Mouse (Mus musculus) liver, embryonic 13.5 days (tissue): ENCODE measurements around the gene Trhde. TPM values are rescaled to one million over a fixed set of nuclear protein-coding genes. Genes with fewer than 3 reads are reported as not detected.

Experiments
- ATAC-seq: fragments of 200-750 bp; cut with Nextera tagmentation; 2 replicates; pipeline ENCODE4 v1.8.0; 2017; ENCODE audit warnings: low read depth, mild to moderate bottlenecking, moderate number of reproducible peaks, moderate library complexity
- DNase-seq: peaks from one replicate; pipeline ENCODE4 v3.0.0; 2022
- H3K27ac ChIP-seq: fragments of 300-500 bp; sonication (generic); 2 replicates; pipeline ENCODE4 v1.5.1; 2015; ENCODE audit warnings: moderate library complexity, mild to moderate bottlenecking, inconsistent platforms
- H3K27me3 ChIP-seq: fragments of 300-500 bp; sonication (generic); 2 replicates; pipeline ENCODE4 v1.6.1; 2015; ENCODE audit warnings: mild to moderate bottlenecking, inconsistent platforms
- H3K36me3 ChIP-seq: fragments of 300-500 bp; sonication (generic); 2 replicates; pipeline ENCODE4 v1.6.1; 2015; ENCODE audit warnings: mild to moderate bottlenecking, inconsistent platforms
- H3K4me1 ChIP-seq: fragments of 300-500 bp; sonication (generic); replicated peaks from 2 replicates; pipeline ENCODE4 v1.6.1; 2015; ENCODE audit warnings: inconsistent platforms
- H3K4me2 ChIP-seq: fragments of 300-500 bp; sonication (generic); 2 replicates; pipeline ENCODE4 v1.6.1; 2015; ENCODE audit warnings: inconsistent platforms, mild to moderate bottlenecking, moderate library complexity
- H3K4me3 ChIP-seq: fragments of 300-500 bp; sonication (generic); replicated peaks from 2 replicates; pipeline ENCODE4 v1.5.1; 2015; ENCODE audit warnings: mild to moderate bottlenecking, inconsistent platforms
- H3K9ac ChIP-seq: fragments of 300-500 bp; sonication (generic); 2 replicates; pipeline ENCODE4 v1.6.1; 2015; ENCODE audit warnings: mild to moderate bottlenecking, inconsistent platforms
- H3K9me3 ChIP-seq: fragments of 300-500 bp; sonication (generic); replicated peaks from 2 replicates; pipeline ENCODE4 v1.6.1; 2016; ENCODE audit warnings: inconsistent platforms
- WGBS: fragments of 180-500 bp; shearing (Covaris S2); methylation state at CpG from one replicate; pipeline ENCODE4 v1.1.7; 2015; ENCODE audit not compliant: insufficient replicate concordance; 5-methylcytosine and 5-hydroxymethylcytosine counted together
- polyA plus RNA-seq: library from polyadenylated mRNA; unstranded; fragments of >200 nt; fragmentation: Nextera tagmentation; extraction: Ambion mirVana; gene quantifications from 2 replicates; pipeline ENCODE4 v1.2.1, GENCODE M21; 2015

Trhde gene
- polyA plus RNA-seq, 1 experiment from 2014 or later = not detected

DNA sequence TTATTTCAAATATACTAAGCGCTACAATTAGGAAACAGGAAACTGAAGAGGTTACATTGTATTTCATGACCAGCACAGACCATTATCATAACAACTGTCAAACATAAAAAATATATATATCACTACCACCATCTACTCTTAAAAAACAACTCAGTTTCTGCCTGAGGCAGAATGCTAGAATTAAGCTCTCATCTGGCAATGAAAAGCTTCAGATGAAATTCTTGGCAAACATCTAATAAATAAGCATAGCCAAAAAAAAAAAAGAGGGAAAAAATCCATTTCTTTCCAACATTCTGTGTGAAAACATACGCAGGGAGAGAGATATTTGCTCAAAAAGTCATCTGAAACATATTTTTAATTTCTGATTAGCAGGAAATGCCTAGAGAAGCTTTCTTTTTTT, 67.0 kb downstream of the Trhde start:
- Histone ChIP-seq H3K9me3 (0 out of 2 replicates have a peak, but pooled peaks cover 2% of the 10 kb centered on the region), H3K4me3 (no peak overlapping the region), H3K36me3 (no peaks in the 10 kb centered on the region), H3K9ac (no peak overlapping the region), H3K27me3 (no peaks in the 10 kb centered on the region), H3K4me2 (no peak overlapping the region), H3K27ac (no peak overlapping the region), H3K4me1 (no peaks in the 10 kb centered on the region)
- 71% methylated on average over 2 of the region's 2 CpGs for WGBS
- no peak for ATAC-seq
- DNase-seq = no peak

- DNase-seq = no peak
Measured at GRCm38 (mm10) chr10:114725591-114725990, 76.5 kb downstream of the Trhde start.

GRCm38 (mm10) chr10:114701791-114702190, 100.3 kb downstream of the Trhde start:
- H3K4me1 ChIP-seq = no peaks in the 10 kb centered on the region
- H3K36me3 ChIP-seq = no peaks in the 10 kb centered on the region
- ATAC-seq (no peak), DNase-seq (no peak)
- no peak overlapping the region for H3K4me3 ChIP-seq
- no peaks in the 10 kb centered on the region for H3K9me3 ChIP-seq
- no peak overlapping the region for H3K4me2 ChIP-seq
- no peaks in the 10 kb centered on the region for H3K27me3 ChIP-seq
- H3K9ac ChIP-seq = no peak overlapping the region
- H3K27ac ChIP-seq = no peak overlapping the region

More at GRCm38 (mm10) chr10:114725591-114725990, 76.5 kb downstream of the Trhde start:
- Histone ChIP-seq H3K9ac (no peak overlapping the region), H3K9me3 (no peaks in the 10 kb centered on the region), H3K4me3 (no peak overlapping the region), H3K4me1 (no peaks in the 10 kb centered on the region), H3K36me3 (no peaks in the 10 kb centered on the region), H3K27ac (no peak overlapping the region), H3K4me2 (no peak overlapping the region), H3K27me3 (no peaks in the 10 kb centered on the region)
- WGBS = 56% methylated on average over 2 of the region's 2 CpGs
- ATAC-seq = no peak

DNA sequence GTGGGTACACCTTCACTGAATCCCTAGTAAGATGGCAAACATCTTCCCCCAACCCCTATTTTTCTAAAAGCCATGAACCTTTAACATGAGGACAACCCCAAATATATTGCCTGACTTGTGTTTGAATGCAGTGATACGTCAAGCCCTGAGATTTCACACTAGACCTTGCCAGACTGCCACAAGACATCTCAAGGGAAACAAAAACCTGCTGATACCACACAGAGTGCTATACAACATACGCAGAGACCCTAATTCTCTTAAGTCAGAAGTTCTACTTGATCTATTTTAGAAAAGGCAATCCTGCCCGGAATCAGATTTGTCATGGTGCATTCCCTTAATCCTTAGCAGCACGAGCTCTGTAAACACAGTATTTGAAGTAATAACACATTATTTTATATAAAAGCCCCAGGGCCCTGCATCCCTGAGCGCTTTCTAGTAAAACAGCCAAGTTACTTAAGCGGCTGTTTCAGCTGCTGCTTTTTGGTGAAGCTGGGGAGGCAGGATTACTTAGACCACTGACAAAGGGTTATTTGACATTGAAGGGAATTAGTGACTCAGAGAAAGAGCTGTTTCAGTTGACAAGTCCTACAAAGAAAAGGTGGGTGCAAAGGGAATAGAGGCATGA, 130.2 kb downstream of the Trhde start:
- no peaks in the 10 kb centered on the region for H3K27me3 ChIP-seq
- no peak for ATAC-seq
- no peaks in the 10 kb centered on the region for H3K9me3 ChIP-seq
- H3K36me3 ChIP-seq = no peaks in the 10 kb centered on the region
- H3K27ac ChIP-seq = no peak overlapping the region
- no peak for DNase-seq
- no peak overlapping the region for H3K9ac ChIP-seq
- no peaks in the 10 kb centered on the region for H3K4me1 ChIP-seq
- H3K4me2 ChIP-seq = no peak overlapping the region
- no peak overlapping the region for H3K4me3 ChIP-seq
- 61% methylated on average over 6 of the region's 6 CpGs for WGBS

DNA sequence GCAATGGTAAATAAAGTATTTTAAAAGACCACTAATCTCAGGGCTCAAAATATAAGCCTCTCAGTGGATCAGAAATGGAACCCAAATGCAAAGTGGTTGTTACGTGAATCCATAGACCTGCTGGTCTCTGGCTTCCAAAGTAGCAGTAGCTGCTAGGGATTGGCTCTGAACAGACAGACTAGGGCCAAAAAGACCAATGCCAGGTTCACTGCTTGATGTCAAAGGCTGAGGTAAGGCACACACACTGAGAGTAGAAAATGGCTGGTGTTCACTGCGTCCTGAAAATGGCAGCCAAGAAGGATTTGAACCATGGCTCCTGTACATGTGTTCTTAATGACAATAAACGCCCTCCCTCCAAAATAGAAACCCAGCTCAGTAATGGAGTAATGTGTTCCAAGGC, 209.1 kb downstream of the Trhde start:
- Histone ChIP-seq H3K4me3 (no peak overlapping the region), H3K4me2 (no peak overlapping the region), H3K9ac (no peak overlapping the region), H3K27me3 (no peaks in the 10 kb centered on the region), H3K4me1 (no peaks in the 10 kb centered on the region), H3K27ac (no peak overlapping the region), H3K9me3 (no peaks in the 10 kb centered on the region), H3K36me3 (no peaks in the 10 kb centered on the region)
- ATAC-seq (no peak), DNase-seq (no peak)
- WGBS = 55% methylated on average over 3 of the region's 3 CpGs

- Histone ChIP-seq H3K4me3 (no peak overlapping the region), H3K27me3 (no peaks in the 10 kb centered on the region), H3K4me1 (no peaks in the 10 kb centered on the region), H3K4me2 (no peak overlapping the region), H3K36me3 (no peaks in the 10 kb centered on the region), H3K9me3 (no peaks in the 10 kb centered on the region), H3K27ac (no peak overlapping the region), H3K9ac (no peak overlapping the region)
- 62% methylated on average over 2 of the region's 2 CpGs for WGBS
- no peak for DNase-seq
- no peak for ATAC-seq
Measured at GRCm38 (mm10) chr10:114578926-114579325, 223.2 kb downstream of the Trhde start.

- Histone ChIP-seq H3K27me3 (no peaks in the 10 kb centered on the region), H3K9me3 (no peaks in the 10 kb centered on the region), H3K4me2 (no peak overlapping the region), H3K27ac (no peak overlapping the region), H3K36me3 (no peaks in the 10 kb centered on the region), H3K4me3 (no peak overlapping the region), H3K9ac (no peak overlapping the region), H3K4me1 (no peaks in the 10 kb centered on the region)
- DNase-seq = no peak
- 62% methylated on average over 1 of the region's 1 CpGs for WGBS
- no peak for ATAC-seq
Measured at GRCm38 (mm10) chr10:114567891-114568290, 234.2 kb downstream of the Trhde start.

DNA sequence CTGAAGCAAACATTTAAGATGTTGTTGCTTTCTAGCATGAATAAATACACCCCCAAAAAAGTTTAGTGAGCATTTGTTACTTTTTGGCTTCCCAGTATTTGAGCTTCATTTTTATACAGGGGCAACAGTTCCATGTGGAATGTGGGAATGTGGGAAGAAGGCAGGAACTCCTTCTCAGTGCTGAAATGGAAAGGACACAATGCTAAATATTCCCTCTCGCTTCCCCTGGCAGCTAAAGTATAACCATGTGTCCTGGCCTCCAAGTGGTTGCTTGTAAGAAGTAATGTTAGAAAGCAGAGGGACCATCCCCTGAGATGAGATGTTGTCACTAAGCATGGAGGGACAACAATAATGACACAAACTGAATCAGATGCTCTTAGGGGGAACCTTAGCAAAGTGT, 292.9 kb downstream of the Trhde start:
- Histone ChIP-seq H3K36me3 (no peaks in the 10 kb centered on the region), H3K4me3 (no peak overlapping the region), H3K27ac (no peak overlapping the region), H3K4me1 (no peaks in the 10 kb centered on the region), H3K27me3 (no peaks in the 10 kb centered on the region), H3K4me2 (no peak overlapping the region), H3K9me3 (no peaks in the 10 kb centered on the region), H3K9ac (no peak overlapping the region)
- 56% methylated on average over 1 of the region's 1 CpGs for WGBS
- no peak for DNase-seq
- no peak for ATAC-seq

DNA sequence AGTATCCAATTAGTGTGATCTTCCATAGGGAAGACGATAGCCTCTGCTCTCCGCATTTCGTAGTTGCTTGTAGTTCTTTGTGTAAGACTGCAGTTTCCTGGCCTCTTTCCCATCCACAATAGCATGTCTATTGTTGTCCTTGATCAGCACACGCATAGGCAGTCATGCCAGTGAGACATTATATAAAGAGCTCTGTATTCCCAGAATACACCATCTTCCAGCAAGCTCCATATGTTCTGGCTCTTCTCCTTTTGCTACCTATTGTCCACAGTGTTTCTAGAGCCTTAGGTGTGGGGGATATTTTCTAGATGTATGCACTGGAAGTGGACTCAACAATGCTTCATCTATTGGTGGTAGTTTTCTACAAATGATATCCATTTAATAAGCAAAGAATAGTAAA, 313.3 kb downstream of the Trhde start:
- H3K27me3 ChIP-seq = no peaks in the 10 kb centered on the region
- H3K9ac ChIP-seq = no peak overlapping the region
- 75% methylated on average over 4 of the region's 4 CpGs for WGBS
- DNase-seq = no peak
- H3K36me3 ChIP-seq = no peaks in the 10 kb centered on the region
- no peak overlapping the region for H3K4me3 ChIP-seq
- no peak overlapping the region for H3K27ac ChIP-seq
- H3K4me2 ChIP-seq = no peak overlapping the region
- H3K4me1 ChIP-seq = no peaks in the 10 kb centered on the region
- H3K9me3 ChIP-seq = no peaks in the 10 kb centered on the region
- ATAC-seq = no peak

- H3K9me3 ChIP-seq = no peaks in the 10 kb centered on the region
- H3K9ac ChIP-seq = no peak overlapping the region
- ATAC-seq (no peak), DNase-seq (no peak)
- no peaks in the 10 kb centered on the region for H3K27me3 ChIP-seq
- no peaks in the 10 kb centered on the region for H3K36me3 ChIP-seq
- no peaks in the 10 kb centered on the region for H3K4me1 ChIP-seq
- no peak overlapping the region for H3K27ac ChIP-seq
- 61% methylated on average over 3 of the region's 3 CpGs for WGBS
- no peak overlapping the region for H3K4me3 ChIP-seq
- H3K4me2 ChIP-seq = no peak overlapping the region
Measured at GRCm38 (mm10) chr10:114455591-114455990, 346.5 kb downstream of the Trhde start.

GRCm38 (mm10) chr10:114448116-114448515, 354.0 kb downstream of the Trhde start:
- no peak overlapping the region for H3K4me2 ChIP-seq
- no peak overlapping the region for H3K27ac ChIP-seq
- H3K4me1 ChIP-seq = no peaks in the 10 kb centered on the region
- H3K36me3 ChIP-seq = no peaks in the 10 kb centered on the region
- H3K4me3 ChIP-seq = no peak overlapping the region
- 66% methylated on average over 6 of the region's 6 CpGs for WGBS
- no peaks in the 10 kb centered on the region for H3K27me3 ChIP-seq
- ATAC-seq (no peak), DNase-seq (no peak)
- no peak overlapping the region for H3K9ac ChIP-seq
- no peaks in the 10 kb centered on the region for H3K9me3 ChIP-seq

DNA sequence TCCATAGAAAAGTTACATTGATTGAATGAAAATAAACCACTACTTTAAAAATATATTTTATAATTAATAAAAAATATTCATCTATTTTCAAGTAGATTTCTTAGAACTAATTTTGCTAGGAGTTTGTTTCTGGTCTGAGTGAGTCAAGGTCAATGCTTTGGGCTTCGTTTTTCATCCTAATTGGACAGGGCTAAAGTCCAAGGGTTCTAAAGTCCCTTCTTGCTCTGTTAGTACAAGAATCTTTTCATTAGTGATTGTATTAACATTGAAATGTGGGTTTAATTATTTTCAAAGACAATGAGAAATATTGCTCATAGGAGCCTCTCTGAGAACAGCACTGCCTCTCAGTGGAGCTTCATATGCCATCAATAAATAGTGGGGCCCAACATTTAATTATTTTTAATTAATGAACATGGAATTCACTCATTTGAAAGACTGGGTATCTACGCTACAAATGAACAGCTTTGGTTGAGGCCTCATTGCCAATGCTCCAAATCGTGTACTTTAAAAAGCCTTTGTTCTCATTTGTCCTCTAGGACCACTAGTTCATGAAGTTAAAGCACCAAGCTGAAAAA, 383.1 kb downstream of the Trhde start:
- no peaks in the 10 kb centered on the region for H3K9me3 ChIP-seq
- no peak overlapping the region for H3K27ac ChIP-seq
- no peaks in the 10 kb centered on the region for H3K4me1 ChIP-seq
- no peaks in the 10 kb centered on the region for H3K27me3 ChIP-seq
- 44% methylated on average over 3 of the region's 3 CpGs for WGBS
- no peak overlapping the region for H3K4me2 ChIP-seq
- DNase-seq (no peak), ATAC-seq (no peak)
- no peak overlapping the region for H3K4me3 ChIP-seq
- no peak overlapping the region for H3K9ac ChIP-seq
- H3K36me3 ChIP-seq = no peaks in the 10 kb centered on the region
